Mouse (Mus musculus) lung, adult 2 months (tissue): ENCODE data around the gene Dhdds.

Source experiments
- CTCF ChIP-seq: fragments of 200-500 bp; IDR thresholded peaks from 2 replicates; pipeline ENCODE4 v1.5.1; 2011; ENCODE audit warnings: mild to moderate bottlenecking, low read length, control low read depth; ENCODE audit not compliant: insufficient read depth
- POLR2A ChIP-seq: fragments of 200-500 bp; IDR thresholded peaks from 2 replicates; pipeline ENCODE4 v1.6.1; 2011; ENCODE audit warnings: low read depth, mild to moderate bottlenecking, control low read depth, low read length, borderline replicate concordance; ENCODE audit errors: extremely low read depth

DNA sequence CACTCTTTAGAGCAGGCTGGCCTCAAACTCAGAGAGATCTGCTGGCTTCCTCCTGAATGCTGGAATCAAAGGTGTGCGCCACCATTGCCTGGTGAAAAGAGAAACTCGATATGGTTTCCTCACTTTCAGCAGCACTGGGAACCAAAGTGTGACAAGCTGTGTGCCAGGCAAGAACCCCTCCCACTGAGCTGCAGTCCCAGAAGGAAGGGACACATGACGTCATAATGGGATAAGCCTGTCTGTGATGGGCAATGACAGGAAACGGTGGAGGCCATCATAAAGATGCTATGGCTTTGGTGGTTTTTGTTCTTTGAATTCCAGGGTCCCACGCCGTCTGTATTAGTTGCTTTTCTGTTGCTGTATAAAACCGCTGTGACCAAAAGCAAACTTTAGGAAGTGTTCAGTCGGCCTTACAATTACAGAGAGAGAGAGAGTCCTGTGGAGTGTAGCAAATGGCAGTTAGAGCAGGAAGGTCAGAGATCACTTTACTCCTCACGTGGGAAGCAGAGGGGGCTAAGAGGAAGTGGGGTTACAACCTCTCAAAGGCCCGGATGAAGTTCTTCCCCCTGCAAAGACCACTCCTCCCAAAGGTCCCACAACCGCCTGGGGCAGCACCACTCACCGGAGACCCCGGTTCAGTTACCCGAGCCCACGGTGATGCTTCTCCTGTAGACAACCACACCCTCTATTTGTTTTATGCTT is 72.0 kb downstream of the Dhdds start:
- TF ChIP-seq CTCF (no peak), POLR2A (no peak)
